Mouse (Mus musculus): ENCODE results near the gene Itgb1bp2. TPM values are rescaled to one million over a fixed set of nuclear protein-coding genes. Genes with fewer than 3 reads are reported as not detected.

Itgb1bp2 gene
- 1 to 10 TPM in 3 of 4 experiments, not detected in 1; 1.2 to 2.1 (median 1.4) TPM for total RNA-seq (2022)

DNA sequence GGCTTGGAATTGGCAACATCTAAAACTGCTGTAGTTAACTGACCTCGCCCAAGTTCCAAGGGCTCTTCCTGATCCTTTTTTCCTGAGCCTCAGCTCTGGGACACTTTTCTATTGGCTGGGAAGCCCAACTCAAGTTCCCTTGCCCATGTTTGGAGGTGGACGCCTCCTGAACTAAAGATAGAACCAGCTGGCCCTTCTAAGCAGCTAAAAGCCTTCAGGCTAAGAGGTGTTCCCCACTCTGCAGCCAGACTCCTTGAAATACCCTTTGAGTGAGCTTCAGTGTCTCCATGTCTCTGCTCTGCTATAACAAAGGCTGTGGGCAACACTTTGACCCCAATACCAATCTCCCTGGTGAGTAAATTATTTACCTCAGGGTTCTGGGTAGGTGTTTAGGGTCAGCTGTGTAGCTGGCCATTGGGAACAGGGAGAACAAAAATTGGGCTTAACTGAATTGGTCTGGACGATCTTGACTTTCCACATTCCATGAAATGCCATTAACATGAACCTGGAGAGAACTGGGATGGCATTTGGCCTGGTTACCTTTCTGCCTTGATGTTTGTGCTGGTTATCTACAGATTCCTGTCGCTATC, at the start of gene Itgb1bp2:
Gene Itgb1bp2, plus strand, starts transcription at position 203 of the 590 bp plus-strand sequence.
- no peak for DNase-seq (ENCODE audit: low spot score in 2 of 2)

DNA sequence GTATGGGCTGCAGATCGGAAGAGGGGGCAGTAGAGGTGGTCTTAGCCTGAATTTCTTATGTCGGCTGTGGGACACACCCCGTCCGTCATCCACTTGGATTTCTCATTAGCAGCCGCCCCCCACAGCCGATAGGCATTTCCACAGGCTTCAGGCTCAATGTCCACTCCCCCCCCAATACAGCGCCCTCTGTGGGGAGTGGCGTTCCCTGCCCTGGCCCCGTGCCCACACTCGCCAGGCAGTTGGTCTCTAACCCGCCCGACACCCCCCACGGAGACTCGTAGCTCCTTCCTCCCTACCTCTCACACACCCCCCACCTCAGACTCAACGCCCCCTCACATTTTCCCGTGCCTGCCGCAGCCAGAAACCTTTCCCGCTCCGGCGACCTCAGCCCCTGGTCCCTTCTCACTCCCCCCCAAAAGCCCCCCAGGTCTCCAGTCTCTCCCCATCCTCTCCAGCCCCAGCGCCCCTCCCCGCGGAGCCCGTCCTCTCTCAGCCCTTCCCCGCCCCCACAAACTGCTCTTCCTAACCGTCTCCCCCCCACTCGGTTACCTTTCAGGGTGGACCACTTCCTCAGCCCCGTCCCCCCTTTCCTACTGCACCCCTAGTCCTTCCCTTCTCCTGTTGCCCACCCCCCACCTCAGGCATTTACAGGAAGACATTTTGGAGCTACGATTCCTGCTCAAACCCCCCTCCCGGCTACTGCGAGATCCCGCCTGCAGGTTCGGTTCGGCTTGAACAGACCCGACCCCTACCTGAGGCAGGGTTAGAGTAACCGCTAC, 29.8 kb upstream of the Itgb1bp2 start:
- peak; percentile 25 to 38 for DNase-seq (ENCODE audit: low spot score in 2 of 2)

DNA sequence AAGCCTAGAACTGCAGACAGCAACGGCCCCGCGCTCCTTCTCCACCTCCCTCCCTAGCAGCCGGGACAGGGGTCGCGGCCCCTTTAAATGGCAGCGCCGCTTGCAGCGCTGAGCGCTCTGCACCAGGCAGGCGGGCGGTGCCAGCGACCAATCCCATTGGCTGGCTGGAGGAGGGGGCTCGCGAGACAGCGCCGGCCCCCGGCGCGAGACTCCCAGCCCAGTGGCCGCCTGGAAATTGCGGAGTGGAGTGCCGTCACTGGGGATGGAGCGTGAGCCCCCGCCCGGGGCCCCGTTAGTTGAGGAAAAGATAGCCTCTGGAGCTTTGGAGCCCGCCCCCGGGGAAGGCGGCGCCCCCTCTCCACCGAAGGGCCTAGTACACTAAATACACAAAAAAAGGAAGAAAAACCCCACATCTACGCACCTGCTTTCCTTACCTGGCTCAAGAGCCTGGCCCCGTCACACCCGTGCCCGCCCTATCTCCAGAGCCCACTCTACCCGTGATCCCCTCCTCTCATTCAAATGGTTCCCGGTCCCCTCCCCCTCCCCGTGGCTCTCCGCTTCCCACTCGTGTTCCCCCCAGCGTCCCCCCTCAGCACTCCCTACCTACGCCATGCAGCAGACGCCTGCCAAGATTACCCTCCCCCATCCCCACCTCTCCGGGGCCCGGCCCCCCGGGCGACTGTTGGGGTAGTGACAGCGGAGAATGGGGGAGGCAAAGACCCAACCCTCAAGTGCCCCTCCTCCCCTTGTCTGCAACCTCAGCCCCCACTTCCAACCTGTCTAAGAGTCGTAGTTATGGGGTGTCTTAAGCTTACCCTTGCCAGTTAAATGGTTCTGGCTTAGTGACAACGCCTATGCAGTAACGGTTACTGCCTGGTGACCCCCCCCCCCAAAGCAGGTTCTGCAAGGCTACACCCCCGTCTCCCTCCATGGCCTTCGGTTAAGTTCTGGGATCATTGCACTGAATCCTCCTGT, 28.9 kb upstream of the Itgb1bp2 start:
- peak; percentile 77 to 78 for DNase-seq (ENCODE audit: low spot score in 2 of 2)

DNA sequence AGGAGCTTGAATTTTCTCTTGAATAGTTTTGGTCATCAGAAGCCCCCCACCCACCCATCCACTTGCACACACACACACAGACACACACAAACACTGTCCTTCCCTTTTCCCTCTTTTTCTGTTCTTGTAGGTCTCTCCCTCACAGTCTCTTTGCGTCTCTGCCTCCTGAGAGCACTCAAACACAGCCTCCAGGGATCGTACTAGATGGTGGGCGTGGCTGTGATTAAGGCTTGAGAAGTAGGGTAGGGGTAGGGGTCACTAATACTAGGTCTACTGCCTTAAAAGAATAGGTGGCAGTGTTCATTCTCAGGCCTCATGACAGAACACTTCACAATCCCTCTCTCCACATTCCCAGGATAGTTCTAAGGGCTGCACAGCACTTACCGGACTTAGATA, 28.2 kb upstream of the Itgb1bp2 start, which contains the start of gene Zmym3:
Gene Zmym3, minus strand, starts transcription at position 150 of the 396 bp plus-strand sequence.
- no peak for DNase-seq (ENCODE audit: low spot score in 2 of 2)

DNA sequence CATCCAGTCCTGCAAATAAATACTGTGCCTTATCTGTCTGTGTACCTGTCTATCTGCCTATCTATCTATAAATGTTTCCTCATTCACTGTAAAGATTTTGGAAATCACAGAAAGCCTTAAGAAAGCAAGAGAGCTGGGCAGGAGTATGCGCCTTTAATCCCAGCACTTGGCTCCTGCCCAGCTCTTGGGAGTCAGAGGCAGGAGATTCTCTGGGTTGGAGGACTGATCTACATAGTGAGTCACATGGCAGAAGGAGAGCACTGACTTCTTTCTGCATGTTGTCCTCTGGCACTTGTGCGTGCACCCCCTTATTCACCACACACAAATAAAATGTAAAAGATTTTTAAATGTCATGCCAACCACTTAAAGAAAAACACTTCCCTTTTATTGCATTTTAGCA, 25.4 kb upstream of the Itgb1bp2 start:
- DNase-seq (ENCODE audit: low spot score in 2 of 2) = no peak

DNA sequence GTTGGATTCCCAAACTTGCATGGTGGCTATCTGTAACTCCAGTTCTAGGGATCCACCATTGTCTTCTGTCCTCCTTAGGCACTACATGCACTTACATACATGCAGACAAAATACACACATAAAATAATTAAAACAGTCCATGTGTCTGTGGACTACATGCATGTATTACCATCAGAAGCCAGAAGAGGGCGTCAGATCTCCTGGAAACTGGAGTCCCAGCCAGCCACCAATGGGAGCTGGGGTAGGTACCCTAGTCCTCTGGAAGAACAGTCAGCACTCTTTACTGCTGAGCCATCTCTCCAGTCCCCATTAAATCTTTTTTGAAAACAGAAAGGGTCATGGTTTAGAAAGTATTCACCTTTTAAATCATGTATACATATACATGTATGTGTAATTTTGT, 21.1 kb upstream of the Itgb1bp2 start:
- no peak for DNase-seq (ENCODE audit: low spot score in 2 of 2)

DNA sequence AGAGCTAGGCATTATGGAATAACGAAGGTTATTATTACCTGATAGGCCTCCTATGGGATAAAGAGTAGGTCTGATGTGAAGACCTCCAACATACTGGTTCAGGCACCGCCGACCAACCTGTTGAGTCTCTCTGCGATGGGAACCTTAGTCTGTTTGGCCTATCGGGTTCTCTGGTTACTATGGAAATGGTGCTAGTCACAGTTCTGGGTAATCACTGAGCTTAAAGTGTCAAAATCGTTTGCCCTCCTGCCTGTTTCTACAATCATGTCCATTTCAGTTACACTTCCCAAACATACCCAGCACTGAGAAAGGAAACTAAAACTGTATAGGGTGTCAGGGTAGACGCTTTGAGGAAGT, 20.1 kb upstream of the Itgb1bp2 start:
- DNase-seq (ENCODE audit: low spot score in 2 of 2) = peak in 1 of 2 experiments; percentile 7

DNA sequence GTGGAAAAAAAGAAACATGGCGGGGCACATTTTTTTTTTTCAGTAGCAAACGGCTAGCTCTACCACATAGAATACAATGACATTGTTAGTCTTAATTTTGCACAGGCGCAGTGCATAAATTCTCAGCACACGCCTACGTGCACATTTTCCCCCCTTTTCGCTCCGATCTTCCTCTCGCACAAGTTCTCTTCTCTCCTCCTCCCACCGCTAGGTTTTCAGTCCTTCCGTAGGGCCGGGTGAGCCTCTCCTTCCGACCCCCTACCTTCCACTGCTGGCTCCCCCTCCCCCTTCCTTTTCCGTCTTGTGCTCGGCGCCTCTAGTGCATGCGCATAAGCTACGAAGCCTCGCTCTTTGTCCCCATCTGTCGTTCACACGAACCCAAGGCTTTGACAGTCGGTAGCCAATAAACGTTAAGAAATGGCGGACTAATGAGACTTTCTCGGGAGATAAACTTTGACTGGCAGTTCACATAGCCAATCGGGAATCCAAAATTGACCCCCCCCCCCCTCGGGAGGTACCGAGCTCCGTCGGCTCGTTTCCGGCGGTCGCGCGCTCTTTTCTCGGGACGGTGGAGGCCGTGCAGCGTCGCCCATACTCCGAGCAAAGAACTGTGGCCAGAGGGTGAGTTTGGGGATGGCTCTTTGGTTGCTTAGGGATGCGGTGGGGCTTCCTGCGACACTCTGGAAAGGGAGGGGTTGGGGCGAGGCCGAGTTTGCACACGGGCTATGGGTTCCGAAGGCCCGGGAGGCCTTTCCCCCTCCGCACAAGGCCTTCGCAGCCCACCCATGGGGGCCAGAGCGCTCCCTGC, 19.5 kb upstream of the Itgb1bp2 start, which contains the start of gene Nono:
Gene Nono, plus strand, starts transcription at position 177 of the 808 bp plus-strand sequence.
- peak; percentile 79 to 91 for DNase-seq (ENCODE audit: low spot score in 2 of 2)

DNA sequence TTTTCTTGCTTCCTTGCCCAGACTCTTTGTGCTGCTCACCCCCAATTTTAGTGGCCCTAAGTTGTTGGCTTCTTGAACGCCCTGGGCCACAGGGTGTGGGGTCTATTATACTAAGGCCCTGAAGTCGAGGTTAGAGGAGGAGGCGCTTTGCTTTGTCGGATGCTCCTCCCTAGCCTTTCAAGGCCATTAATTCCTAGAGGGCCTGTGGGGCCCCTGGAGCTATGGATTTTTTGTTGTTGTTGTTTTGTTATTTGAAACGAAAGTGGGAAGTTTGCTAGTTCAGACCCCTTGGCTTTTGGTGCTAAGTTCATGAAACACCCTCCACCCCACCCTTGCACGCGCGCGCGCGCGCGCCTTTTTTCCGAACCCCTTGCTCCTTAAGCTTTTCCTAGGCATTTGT, 18.9 kb upstream of the Itgb1bp2 start:
- DNase-seq (ENCODE audit: low spot score in 2 of 2) = no peak

DNA sequence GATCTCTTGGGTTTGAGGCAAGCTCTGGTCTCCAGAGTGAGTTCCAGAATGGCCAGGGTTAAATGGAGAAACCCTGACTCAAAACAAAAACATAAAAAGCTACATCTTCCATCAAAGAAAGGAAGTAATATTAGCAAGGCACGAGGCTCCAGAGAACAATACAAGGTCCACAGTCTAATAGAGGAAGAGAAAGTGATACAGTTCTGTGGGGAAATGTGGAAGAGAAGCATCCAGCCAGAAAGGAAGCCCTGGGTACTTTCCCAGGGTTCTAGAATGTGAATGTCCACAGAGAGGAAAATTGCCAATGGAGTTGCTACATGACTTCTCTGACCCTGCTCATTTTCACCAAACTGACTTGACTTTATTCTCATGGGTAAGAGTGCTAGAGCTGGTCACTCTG, 2.3 kb downstream of the Itgb1bp2 start:
- no peak for DNase-seq (ENCODE audit: low spot score in 2 of 2)

DNA sequence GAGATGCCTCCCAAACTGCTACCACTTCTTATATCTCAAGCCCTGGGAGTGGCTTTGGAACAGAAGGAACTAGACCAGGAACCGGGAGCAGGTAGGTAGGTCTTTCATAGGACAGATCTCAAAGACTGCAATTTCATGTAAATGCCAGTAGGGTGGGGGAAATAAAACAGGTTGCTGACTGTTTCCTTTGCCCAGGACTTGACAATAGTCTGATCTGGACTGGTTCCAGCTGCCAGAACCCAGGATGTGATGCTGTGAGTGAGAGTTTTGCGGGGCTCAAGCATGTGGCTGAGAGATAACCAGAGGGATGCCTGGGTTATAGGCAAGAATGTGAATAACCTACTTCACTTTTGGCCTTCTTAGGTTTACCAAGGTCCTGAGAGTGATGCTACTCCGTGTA, 2.7 kb downstream of the Itgb1bp2 start:
- no peak for DNase-seq (ENCODE audit: low spot score in 2 of 2)

DNA sequence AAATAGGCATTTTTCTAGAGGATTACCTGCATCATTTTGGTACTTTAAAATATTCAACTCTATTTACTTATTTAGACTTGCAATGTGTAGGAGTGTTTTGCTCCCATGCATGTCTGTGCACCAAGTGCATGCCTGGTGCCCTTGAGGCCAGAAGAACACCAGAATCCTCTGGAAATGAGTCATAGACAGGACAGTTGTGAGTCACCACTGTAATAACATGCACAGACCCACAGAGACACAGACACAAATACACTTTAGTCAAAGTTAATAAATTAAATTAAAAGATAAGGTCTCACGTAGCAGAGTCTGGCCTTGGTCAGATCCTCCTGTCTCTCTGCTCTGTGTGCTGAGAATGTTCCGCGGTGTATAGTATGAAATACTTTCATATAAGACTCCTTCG, 23.3 kb downstream of the Itgb1bp2 start:
- no peak for DNase-seq (ENCODE audit: low spot score in 2 of 2)

DNA sequence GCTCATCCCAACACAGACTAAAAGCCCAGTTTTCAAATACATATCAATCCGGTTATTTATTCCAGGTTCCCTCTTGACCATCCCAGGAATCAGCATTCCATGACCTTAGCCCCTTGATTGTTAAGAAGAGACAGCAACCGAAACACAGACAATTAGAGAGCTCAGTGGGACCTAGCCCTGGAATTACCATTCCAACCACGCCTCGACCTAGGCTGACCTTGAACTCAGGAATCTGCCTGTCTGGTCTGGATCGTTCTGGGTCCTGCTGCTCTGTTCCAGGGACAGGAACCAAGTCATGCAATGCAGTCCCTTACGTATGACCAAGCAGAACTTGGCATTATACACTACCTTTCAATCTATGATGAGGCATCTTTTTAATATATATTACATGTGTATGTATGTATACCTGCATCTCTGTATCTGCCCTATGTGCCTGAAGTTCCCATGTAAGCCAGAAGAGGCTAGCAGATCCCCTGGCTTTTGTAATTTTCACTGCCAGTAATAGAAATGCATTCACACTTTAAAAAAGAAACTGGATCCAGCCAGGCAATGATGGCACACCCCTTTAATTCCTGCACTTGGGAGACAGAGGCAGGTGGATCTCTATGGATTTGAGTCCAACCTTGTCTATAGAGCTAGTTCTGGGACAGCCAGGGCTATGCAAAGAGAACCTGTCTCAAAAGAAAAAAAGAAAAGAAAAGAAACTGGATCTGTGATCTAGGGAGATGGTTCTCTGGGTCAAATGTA, 32.9 kb downstream of the Itgb1bp2 start:
- DNase-seq (ENCODE audit: low spot score in 2 of 2) = no peak

DNA sequence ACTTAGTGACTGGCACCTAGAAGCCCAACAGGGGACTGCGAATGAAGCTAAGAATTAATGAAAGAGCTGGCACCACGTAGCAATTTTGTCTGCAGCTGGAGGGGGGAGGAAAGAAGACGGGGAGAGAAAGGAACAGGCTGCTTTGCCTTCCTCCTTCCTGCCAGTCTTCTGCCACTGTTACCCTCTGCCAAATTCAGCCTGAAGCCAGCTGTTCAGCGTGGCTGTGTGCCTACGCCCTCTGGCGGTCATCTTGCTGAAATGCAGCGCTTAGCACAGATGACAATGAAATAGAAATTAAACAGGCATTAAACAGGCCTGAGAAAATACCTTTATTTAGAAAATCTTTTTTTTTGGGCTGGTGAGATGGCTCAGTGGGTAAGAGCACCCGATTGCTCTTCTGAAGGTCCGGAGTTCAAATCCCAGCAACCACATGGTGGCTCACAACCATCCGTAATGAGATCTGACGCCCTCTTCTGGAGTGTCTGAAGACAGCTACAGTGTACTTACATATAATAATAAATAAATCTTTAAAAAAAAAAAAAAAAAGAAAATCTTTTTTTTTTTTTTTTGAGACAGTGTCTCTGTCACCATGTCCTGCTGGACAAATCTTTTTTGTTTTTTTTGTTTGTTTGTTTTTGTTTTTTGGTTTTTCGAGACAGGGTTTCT, 37.7 kb downstream of the Itgb1bp2 start:
- peak; percentile 8 to 49 for DNase-seq (ENCODE audit: low spot score in 2 of 2)

Other genes with a start within 250 kb of the Itgb1bp2 start
- gene Snx12, start 226.5 kb upstream of the Itgb1bp2 start, total RNA-seq (2022) = 100 to 1,000 TPM in 1 of 4 experiments, 10 to 100 TPM in 3; 77.3 to 103 (median 85.8) TPM
- 10 to 100 TPM; 18.9 to 24.7 (median 22.3) TPM for gene Foxo4, start 194.6 kb upstream of the Itgb1bp2 start, total RNA-seq (2022)
- gene Gm614, start 185.1 kb upstream of the Itgb1bp2 start, total RNA-seq (2022) = not detected
- 1 to 10 TPM in 2 of 4 experiments, under 1 TPM in 2; 0.37 to 1.6 (median 1.1) TPM for gene Il2rg, start 180.8 kb upstream of the Itgb1bp2 start, total RNA-seq (2022)
- gene Gm20489, start 180.1 kb upstream of the Itgb1bp2 start, total RNA-seq (2022) = under 1 TPM in 1 of 4 experiments, not detected in 3; 0.27 TPM
- gene Med12, start 175.1 kb upstream of the Itgb1bp2 start, total RNA-seq (2022) = 10 to 100 TPM; 28.1 to 37.8 (median 33.4) TPM
- gene Nlgn3, start 149.9 kb upstream of the Itgb1bp2 start, total RNA-seq (2022) = 100 to 1,000 TPM; 164 to 172 (median 167) TPM
- 10 to 100 TPM; 15.2 to 18.5 (median 17.0) TPM for gene Gjb1, start 72.7 kb upstream of the Itgb1bp2 start, total RNA-seq (2022)
- 100 to 1,000 TPM; 169 to 203 (median 194) TPM for gene Zmym3, start 28.2 kb upstream of the Itgb1bp2 start, total RNA-seq (2022)
- 100 to 1,000 TPM; 121 to 138 (median 128) TPM for gene Nono, start 19.8 kb upstream of the Itgb1bp2 start, total RNA-seq (2022)
- 10 to 100 TPM; 44.9 to 51.7 (median 48.5) TPM for gene Taf1, start 83.6 kb downstream of the Itgb1bp2 start, total RNA-seq (2022)
- gene Ogt, start 191.0 kb downstream of the Itgb1bp2 start, total RNA-seq (2022) = 100 to 1,000 TPM; 185 to 278 (median 222) TPM